Mouse (Mus musculus) heart, embryonic 13.5 days (tissue): ENCODE measurements around the gene Gm6356. TPM values are rescaled to one million over a fixed set of nuclear protein-coding genes. Genes with fewer than 3 reads are reported as not detected.
"Not testable (repeated sequence)": the region's sequence is repeated elsewhere in the genome, so short reads cannot be mapped to it uniquely, and the experiment has no call there.

ENCODE experiments used
- ATAC-seq: fragments of 200-750 bp; cut with Nextera tagmentation; 2 replicates; pipeline ENCODE4 v1.8.0; 2017; ENCODE audit warnings: moderate TSS enrichment; ENCODE audit not compliant: insufficient number of reproducible peaks, low FRiP score, low TSS enrichment; ENCODE audit errors: extremely low read depth
- H3K27ac ChIP-seq: fragments of 300-500 bp; sonication (generic); replicated peaks from 2 replicates; pipeline ENCODE4 v1.5.1; 2015; ENCODE audit warnings: moderate library complexity, mild to moderate bottlenecking, inconsistent platforms
- H3K27me3 ChIP-seq: fragments of 300-500 bp; sonication (generic); replicated peaks from 2 replicates; pipeline ENCODE4 v1.6.1; 2015; ENCODE audit warnings: mild to moderate bottlenecking, inconsistent platforms
- H3K36me3 ChIP-seq: fragments of 300-500 bp; sonication (generic); 2 replicates; pipeline ENCODE4 v1.6.1; 2015; ENCODE audit warnings: mild to moderate bottlenecking, inconsistent platforms
- H3K4me1 ChIP-seq: fragments of 300-500 bp; sonication (generic); 2 replicates; pipeline ENCODE4 v1.6.1; 2015; ENCODE audit warnings: inconsistent platforms
- H3K4me2 ChIP-seq: fragments of 300-500 bp; sonication (generic); 2 replicates; pipeline ENCODE4 v1.6.1; 2015; ENCODE audit warnings: inconsistent platforms, mild to moderate bottlenecking, moderate library complexity
- H3K4me3 ChIP-seq: fragments of 300-500 bp; sonication (generic); 2 replicates; pipeline ENCODE4 v1.5.1; 2015; ENCODE audit warnings: moderate library complexity, mild to moderate bottlenecking, inconsistent platforms
- H3K9ac ChIP-seq: fragments of 300-500 bp; sonication (generic); 2 replicates; pipeline ENCODE4 v1.6.1; 2015; ENCODE audit warnings: inconsistent platforms, mild to moderate bottlenecking, moderate library complexity
- H3K9me3 ChIP-seq: fragments of 300-500 bp; sonication (generic); 2 replicates; pipeline ENCODE4 v1.6.1; 2016; ENCODE audit warnings: inconsistent platforms
- WGBS: fragments of 180-500 bp; shearing (Covaris S2); methylation state at CpG from one replicate; pipeline ENCODE4 v1.1.7; 2015; ENCODE audit warnings: mixed read lengths; 5-methylcytosine and 5-hydroxymethylcytosine counted together
- polyA plus RNA-seq: library from polyadenylated mRNA; unstranded; fragments of >200 nt; fragmentation: Nextera tagmentation; extraction: Ambion mirVana; gene quantifications from 2 replicates; pipeline ENCODE4 v1.2.1, GENCODE M21; 2015

Gene Gm6356
- polyA plus RNA-seq, result not detected in 2 replicates

- H3K9me3 ChIP-seq, H3K4me3 ChIP-seq, ATAC-seq, H3K27me3 ChIP-seq, H3K36me3 ChIP-seq, H3K4me2 ChIP-seq, H3K27ac ChIP-seq, H3K9ac ChIP-seq, H3K4me1 ChIP-seq: not testable (repeated sequence)
- WGBS, result 21% methylated on average over 1 of the region's 2 CpGs
Observed at GRCm38 (mm10) chr14:6973718-6974117, at the start of gene Gm6356. Gene Gm6356 (minus strand): TSS chr14:6973818.

Other genes starting within 250 kb of the Gm6356 start
- gene Gm3636, start 231.5 kb downstream of the Gm6356 start, polyA plus RNA-seq, result 9.2 and 10.4 TPM in 2 replicates
- not detected in 2 replicates for gene Gm8362, start 199.4 kb downstream of the Gm6356 start, polyA plus RNA-seq
- gene Gm3642, start 133.5 kb downstream of the Gm6356 start, polyA plus RNA-seq, result not detected in 2 replicates
- gene Gm3667, start 83.9 kb downstream of the Gm6356 start, polyA plus RNA-seq, result 0.89 and 0.92 TPM in 2 replicates
- gene Gm10406, start 53.6 kb upstream of the Gm6356 start, polyA plus RNA-seq, result 0.18 and 0.21 TPM in 2 replicates
- not detected in 2 replicates for gene Gm3685, start 71.2 kb upstream of the Gm6356 start, polyA plus RNA-seq
- gene Gm3696, start 126.8 kb upstream of the Gm6356 start, polyA plus RNA-seq, result 0.71 and 1.2 TPM in 2 replicates
- not detected in 2 replicates for gene Gm6676, start 151.6 kb upstream of the Gm6356 start, polyA plus RNA-seq
- gene Gm3512, start 200.7 kb upstream of the Gm6356 start, polyA plus RNA-seq, result 2.6 and 4.0 TPM in 2 replicates
- not detected in 2 replicates for gene Gm16434, start 220.7 kb upstream of the Gm6356 start, polyA plus RNA-seq